Mouse (Mus musculus) gastrocnemius, postnatal 4 days (tissue): ENCODE measurements around the gene Styx. TPM values are rescaled to one million over a fixed set of nuclear protein-coding genes. Genes with fewer than 3 reads are reported as not detected.
"Not testable (repeated sequence)": the region's sequence is repeated elsewhere in the genome, so short reads cannot be mapped to it uniquely, and the experiment has no call there.

ENCODE experiments used
- DNase-seq, 2 experiments: peaks; one replicate each; pipeline ENCODE4 v3.0.0; 2021 to 2022; ENCODE audit warnings: low spot score in 2 of 2, mixed read lengths in 2 of 2
- microRNA-seq: library from miRNA; unstranded; fragments of <30 nt; microRNA quantifications from one replicate; pipeline ENCODE4 v1.2.0, GENCODE M21; 2021
- total RNA-seq, 2 experiments: library from RNA; stranded (reverse); gene quantifications; 2 replicates each; pipeline ENCODE4 v1.2.3; 2021

The Styx gene
- total RNA-seq, 2 experiments from 2014 or later, result 62.3 to 69.6 TPM

DNA sequence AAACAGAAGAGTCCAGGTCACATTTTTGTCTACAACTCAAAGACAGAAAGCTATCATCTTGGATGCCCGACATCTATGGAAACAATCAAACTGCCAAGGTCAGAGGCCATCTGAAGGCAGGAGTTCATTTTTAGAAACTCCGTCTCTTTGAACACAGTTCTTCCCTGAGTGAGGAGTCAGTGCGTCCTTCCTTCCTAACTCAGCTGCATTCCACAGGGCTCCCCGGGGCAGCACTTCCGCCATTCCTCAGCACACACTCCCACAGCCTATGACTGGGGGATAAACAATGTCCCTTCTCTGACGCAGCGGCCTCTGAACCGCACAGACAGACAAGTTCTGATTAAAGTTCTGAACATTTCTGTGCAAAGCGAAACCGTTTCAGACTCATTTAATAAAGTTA, 112.7 kb downstream of the Styx start:
- no peak for DNase-seq

DNA sequence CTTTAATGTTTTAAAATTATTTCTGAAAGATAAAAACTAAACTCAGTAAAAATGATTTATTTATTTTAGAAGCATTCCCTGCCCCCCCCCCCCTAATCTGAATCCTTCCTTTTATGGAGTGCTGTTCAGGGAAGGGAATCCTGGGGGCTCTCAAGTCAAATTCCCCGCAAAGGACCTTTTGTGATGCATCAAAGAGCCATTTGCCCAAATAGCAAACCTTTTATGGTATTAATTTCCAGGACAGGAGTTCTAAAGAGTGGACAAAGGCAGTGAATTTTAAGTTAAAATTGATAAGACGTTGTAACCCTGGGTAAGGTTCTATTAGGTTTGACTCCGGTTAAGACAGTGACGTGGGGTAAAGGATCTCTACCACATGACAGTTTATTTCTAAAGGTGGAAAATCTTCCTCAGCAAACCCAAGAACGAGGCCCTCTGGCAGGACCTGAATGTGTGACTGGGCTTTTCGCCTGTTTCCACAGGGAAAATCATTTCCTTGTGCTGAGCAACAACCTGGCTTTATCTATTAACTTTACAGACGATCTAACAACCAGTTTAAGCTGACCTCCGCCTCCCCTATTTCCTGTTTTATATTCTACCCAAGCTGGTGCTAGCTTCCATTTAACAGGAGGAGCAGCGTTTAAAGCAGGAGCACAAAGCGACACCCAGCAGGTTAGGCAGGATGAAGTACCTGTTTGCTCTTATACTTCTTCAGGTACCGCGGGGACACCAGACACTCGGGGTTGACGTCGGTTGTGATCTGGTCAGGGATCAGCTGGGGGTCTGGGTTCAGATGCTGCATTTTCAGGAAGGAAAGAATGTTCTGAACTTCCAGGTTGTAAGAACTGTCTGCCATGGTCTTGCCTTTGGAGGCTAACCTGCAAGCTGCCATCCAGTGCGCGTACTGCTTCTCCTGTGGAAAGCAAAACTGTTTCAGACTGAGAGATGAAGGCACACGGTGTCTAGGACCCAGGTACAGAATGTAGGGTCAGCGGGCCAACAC, 113.4 kb downstream of the Styx start:
- DNase-seq, result no peak

DNA sequence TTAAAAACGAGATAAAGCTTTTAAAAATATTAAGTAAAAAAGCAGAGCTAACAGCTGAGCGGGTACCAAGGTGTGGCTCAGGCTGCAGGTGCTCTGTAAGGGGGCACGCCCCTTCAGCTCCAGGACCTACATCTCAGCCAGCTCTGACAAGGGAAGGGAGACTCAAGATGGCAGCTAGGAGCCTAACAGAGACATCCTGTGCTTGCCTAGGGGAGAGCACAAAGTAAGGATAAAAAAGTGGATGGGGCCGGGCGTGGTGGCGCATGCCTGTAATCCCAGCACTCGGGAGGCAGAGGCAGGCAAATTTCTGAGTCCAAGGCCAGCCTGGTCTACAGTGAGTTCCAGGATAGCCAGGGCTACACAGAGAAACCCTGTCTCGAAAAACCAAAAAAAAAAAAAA, 115.5 kb downstream of the Styx start:
- DNase-seq, result not testable (repeated sequence)

DNA sequence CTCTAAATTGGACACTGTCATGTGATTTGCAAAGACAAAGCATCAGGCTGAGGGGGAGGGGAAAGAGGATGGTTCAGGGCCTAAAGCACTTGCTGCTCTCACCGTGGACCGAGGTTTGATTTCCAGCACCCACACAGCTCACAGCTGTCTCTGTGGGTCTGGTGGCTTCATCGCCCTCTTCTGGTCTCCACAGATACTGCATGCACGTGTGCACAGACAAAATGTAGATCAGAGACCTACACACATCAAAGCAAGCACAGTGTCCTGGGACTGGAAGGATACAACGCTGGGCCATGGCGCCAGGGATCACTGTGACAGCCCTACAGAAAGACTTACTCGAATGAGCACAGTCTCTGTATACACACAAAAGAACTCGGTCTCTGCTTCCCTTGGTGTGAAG, 118.6 kb downstream of the Styx start:
- no peak for DNase-seq

Small RNA genes within 50 kb of the gene (microRNA-seq; reads per million reads assigned to microRNA genes)
- gene Gm25353, result not detected

Other genes with a start within 250 kb of the Styx start
- gene Gpr137c, start 131.4 kb upstream of the Styx start, total RNA-seq, result 1 to 10 TPM; 3.0 to 5.0 TPM
- 10 to 100 TPM; 13.1 to 14.7 TPM for gene Txndc16, start 130.8 kb upstream of the Styx start, total RNA-seq
- gene Ero1l, start 32.3 kb upstream of the Styx start, total RNA-seq, result 10 to 100 TPM; 11.1 to 16.8 TPM
- gene Psmc6, start 21.3 kb upstream of the Styx start, total RNA-seq, result 100 to 1,000 TPM; 116 to 134 TPM
- gene Gnpnat1, start 53.8 kb downstream of the Styx start, total RNA-seq, result 10 to 100 TPM; 16.2 to 18.8 TPM
- 100 to 1,000 TPM; 210 to 227 TPM for gene Fermt2, start 179.0 kb downstream of the Styx start, total RNA-seq